10 mouse cellular contexts compared by ENCODE assay signal in genomic region chr11:51764816-51765215, GRCm38 (mm10). TPM values are rescaled to one million over a fixed set of nuclear protein-coding genes. Genes with fewer than 3 reads are reported as not detected.
DNase-seq lines count a peak whose midpoint lies in the region; ATAC-seq lines count a peak whose summit lies in the region.
"Had no signal": no experiment of that assay in that cellular context is flagged by ENCODE, and none has a peak within 500 bp of the region (broad histone marks: within the 10 kb centered on the region; RNA-seq: fewer than 3 reads in every experiment).

No protein-coding gene starts in this region.

- WGBS in lung, embryonic 16.5 days = 69% methylated on average over 4 of the region's 4 CpGs
- 88% methylated on average over 4 of the region's 4 CpGs for whole genome bisulfite sequencing in forebrain, embryonic 15.5 days
- WGBS in liver, embryonic 12.5 days (ENCODE audit: insufficient replicate concordance) = 64% methylated on average over 4 of the region's 4 CpGs
- 82% methylated on average over 4 of the region's 4 CpGs for WGBS in stomach, embryonic 15.5 days

- peak overlapping the region; percentile 67 for H3K4me2 ChIP-seq in lung, embryonic 16.5 days (ENCODE audit: low read depth, low read length)
- H3K4me2 ChIP-seq in forebrain, embryonic 15.5 days (replicated peaks) = peak overlapping the region; percentile 70
- peak overlapping the region; percentile 75 for H3K4me2 ChIP-seq in liver, embryonic 12.5 days
- peak overlapping the region; percentile 78 for H3K4me2 ChIP-seq in stomach, embryonic 15.5 days

- ATAC-seq in lung, embryonic 16.5 days (ENCODE audit: low read depth) = no peak
- no peak for ATAC-seq in forebrain, embryonic 15.5 days (replicated peaks)
- no peak for ATAC-seq in liver, embryonic 12.5 days
- ATAC-seq in stomach, embryonic 15.5 days (ENCODE audit: insufficient read depth, low FRiP score, low read depth) = no peak
- no peak for ATAC-seq in erythroid progenitor cell, adult 5-6 weeks (replicated peaks; ENCODE audit: low FRiP score, poor library complexity, severe bottlenecking)
- ATAC-seq: activated CD4-positive, CD25-positive, alpha-beta regulatory T cell, adult 4 months had no signal

- H3K36me3 ChIP-seq in lung, embryonic 16.5 days (ENCODE audit: control insufficient read depth, insufficient read depth, low read length) = no peaks in the 10 kb centered on the region
- H3K36me3 ChIP-seq in forebrain, embryonic 15.5 days = no peaks in the 10 kb centered on the region
- no peaks in the 10 kb centered on the region for H3K36me3 ChIP-seq in liver, embryonic 12.5 days
- no peaks in the 10 kb centered on the region for H3K36me3 ChIP-seq in stomach, embryonic 15.5 days

- peaks cover 10% of the 10 kb centered on the region for H3K4me1 ChIP-seq in lung, embryonic 16.5 days (replicated peaks; ENCODE audit: control insufficient read depth, insufficient read depth, low read length)
- H3K4me1 ChIP-seq in forebrain, embryonic 15.5 days = peaks cover 13% of the 10 kb centered on the region
- H3K4me1 ChIP-seq in liver, embryonic 12.5 days = peaks cover 39% of the 10 kb centered on the region
- peaks cover 6% of the 10 kb centered on the region; the same call in 1 of the 2 replicates for H3K4me1 ChIP-seq in stomach, embryonic 15.5 days

- H3K4me3 ChIP-seq in lung, embryonic 16.5 days (ENCODE audit: low read length) = no peak overlapping the region; the same call in 1 of the 2 replicates
- H3K4me3 ChIP-seq in forebrain, embryonic 15.5 days = peak overlapping the region; percentile 96; the same call in 1 of the 2 replicates
- peak overlapping the region; percentile 93 for H3K4me3 ChIP-seq in liver, embryonic 12.5 days
- peak overlapping the region; percentile 95 for H3K4me3 ChIP-seq in stomach, embryonic 15.5 days (replicated peaks)

- H3K9ac ChIP-seq in lung, embryonic 16.5 days (ENCODE audit: low read length) = no peak overlapping the region
- H3K9ac ChIP-seq in forebrain, embryonic 15.5 days (replicated peaks) = no peak overlapping the region
- H3K9ac ChIP-seq in liver, embryonic 12.5 days = 0 out of 2 replicates have a peak overlapping the region, but pooled peaks have one; percentile 91
- H3K9ac ChIP-seq in stomach, embryonic 15.5 days = no peak overlapping the region

- H3K27ac ChIP-seq in lung, embryonic 16.5 days (ENCODE audit: low read length) = no peak overlapping the region
- no peak overlapping the region for H3K27ac ChIP-seq in forebrain, embryonic 15.5 days (replicated peaks)
- no peak overlapping the region for H3K27ac ChIP-seq in liver, embryonic 12.5 days
- H3K27ac ChIP-seq in stomach, embryonic 15.5 days = no peak overlapping the region

- no peaks in the 10 kb centered on the region for H3K27me3 ChIP-seq in lung, embryonic 16.5 days (ENCODE audit: control insufficient read depth, insufficient read depth, low read depth, low read length)
- H3K27me3 ChIP-seq in forebrain, embryonic 15.5 days = no peaks in the 10 kb centered on the region
- peaks cover 10% of the 10 kb centered on the region for H3K27me3 ChIP-seq in liver, embryonic 12.5 days (replicated peaks)
- H3K27me3 ChIP-seq in stomach, embryonic 15.5 days (replicated peaks) = no peaks in the 10 kb centered on the region

- DNase-seq in lung, adult 18-20 months = no peak
- no peak for DNase-seq in layer of hippocampus, postnatal 36 days
- DNase-seq: kidney, postnatal 36 days; thymus, postnatal 14 days had no signal

- H3K9me3 ChIP-seq in lung, embryonic 16.5 days (ENCODE audit: control insufficient read depth, low read length) = no peaks in the 10 kb centered on the region
- H3K9me3 ChIP-seq in forebrain, embryonic 15.5 days = no peaks in the 10 kb centered on the region
- no peaks in the 10 kb centered on the region for H3K9me3 ChIP-seq in liver, embryonic 12.5 days (replicated peaks)
- no peaks in the 10 kb centered on the region for H3K9me3 ChIP-seq in stomach, embryonic 15.5 days

RNA-seq across cellular contexts. Expression of gene Sar1b, which starts 1.3 kb away (rescaled TPM):
- polyA plus RNA-seq in lung, embryonic 16.5 days (2015; fragmentation: Nextera tagmentation; extraction: Ambion mirVana) = 110 TPM in 2 replicates
- polyA plus RNA-seq in forebrain, embryonic 15.5 days (2015; fragmentation: Nextera tagmentation; extraction: Ambion mirVana) = 145 and 151 TPM in 2 replicates
- polyA plus RNA-seq in liver, embryonic 12.5 days (2016; fragmentation: Nextera tagmentation; extraction: Ambion mirVana) = 84.8 and 88.7 TPM in 2 replicates
- polyA plus RNA-seq in stomach, embryonic 15.5 days (2015; fragmentation: Nextera tagmentation; extraction: Ambion mirVana) = 115 and 131 TPM in 2 replicates
- 10 to 100 TPM; 65.6 to 77.6 TPM for total RNA-seq in layer of hippocampus, postnatal 36 days (2021)
- 32.7 and 43.2 TPM in 2 replicates for total RNA-seq in erythroid progenitor cell, adult 5-6 weeks (2015; ENCODE audit: low replicate concordance)
- 12.3 and 12.7 TPM in 2 replicates for total RNA-seq in erythroid progenitor cell, adult 5-6 weeks (2017; ENCODE audit: low replicate concordance)

RNA-seq across cellular contexts. Expression of gene Sec24a, which starts 1.4 kb away (rescaled TPM):
- 12.4 and 13.1 TPM in 2 replicates for polyA plus RNA-seq in lung, embryonic 16.5 days (2015; fragmentation: Nextera tagmentation; extraction: Ambion mirVana)
- polyA plus RNA-seq in forebrain, embryonic 15.5 days (2015; fragmentation: Nextera tagmentation; extraction: Ambion mirVana) = 10.7 and 10.9 TPM in 2 replicates
- 9.9 and 11.0 TPM in 2 replicates for polyA plus RNA-seq in liver, embryonic 12.5 days (2016; fragmentation: Nextera tagmentation; extraction: Ambion mirVana)
- polyA plus RNA-seq in stomach, embryonic 15.5 days (2015; fragmentation: Nextera tagmentation; extraction: Ambion mirVana) = 16.3 and 16.7 TPM in 2 replicates
- total RNA-seq in layer of hippocampus, postnatal 36 days (2021) = 10 to 100 TPM; 18.4 to 23.0 TPM
- total RNA-seq in erythroid progenitor cell, adult 5-6 weeks (2015; ENCODE audit: low replicate concordance) = 4.7 and 11.7 TPM in 2 replicates
- 2.2 and 2.5 TPM in 2 replicates for total RNA-seq in erythroid progenitor cell, adult 5-6 weeks (2017; ENCODE audit: low replicate concordance)
